Mouse (Mus musculus) lung, adult 2 months (tissue): ENCODE data around the gene Adamts12.

Experiments used
- CTCF ChIP-seq: fragments of 200-500 bp; IDR thresholded peaks from 2 replicates; pipeline ENCODE4 v1.5.1; 2011; ENCODE audit warnings: mild to moderate bottlenecking, low read length, control low read depth; ENCODE audit not compliant: insufficient read depth
- POLR2A ChIP-seq: fragments of 200-500 bp; IDR thresholded peaks from 2 replicates; pipeline ENCODE4 v1.6.1; 2011; ENCODE audit warnings: low read depth, mild to moderate bottlenecking, control low read depth, low read length, borderline replicate concordance; ENCODE audit errors: extremely low read depth

GRCm38 (mm10) chr15:11065528-11066171, 1.1 kb downstream of the Adamts12 start:
- TF ChIP-seq CTCF (no peak), POLR2A (no peak)
